Mouse (Mus musculus): ENCODE measurements around the gene Tmem178.
A peak's percentile ranks its signal among the peaks of the same experiment; 100 is the strongest.

Gene Tmem178

GRCm38 (mm10) chr17:80946091-80946885 lies 1.9 kb downstream of the Tmem178 start:
- DNase-seq, result no peak

- peak; percentile 22 for DNase-seq
These were observed 2.9 kb downstream of the Tmem178 start for GRCm38 (mm10) chr17:80947075-80947960.

GRCm38 (mm10) chr17:80949382-80949781 lies 5.0 kb downstream of the Tmem178 start:
- no peak for DNase-seq

DNA sequence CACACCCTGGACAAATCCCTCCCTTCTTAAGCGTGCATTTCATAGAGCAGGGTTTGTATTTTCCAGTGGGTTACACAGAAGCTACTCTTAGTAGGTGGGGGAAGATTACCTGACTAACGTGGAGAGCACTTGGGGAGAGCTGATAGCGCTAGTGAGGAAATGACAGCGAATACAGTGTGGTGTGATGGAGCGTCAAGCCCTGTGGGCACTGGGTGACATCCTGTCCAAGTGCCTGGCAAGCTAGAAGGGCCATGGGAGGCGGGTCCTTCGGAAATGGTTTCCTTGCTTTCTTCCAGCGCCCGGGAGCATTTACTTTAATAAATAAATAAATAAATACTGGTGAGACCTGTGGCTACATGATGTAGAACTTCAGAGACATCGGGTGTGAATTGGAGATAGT lies 5.5 kb downstream of the Tmem178 start:
- DNase-seq, result no peak

DNA sequence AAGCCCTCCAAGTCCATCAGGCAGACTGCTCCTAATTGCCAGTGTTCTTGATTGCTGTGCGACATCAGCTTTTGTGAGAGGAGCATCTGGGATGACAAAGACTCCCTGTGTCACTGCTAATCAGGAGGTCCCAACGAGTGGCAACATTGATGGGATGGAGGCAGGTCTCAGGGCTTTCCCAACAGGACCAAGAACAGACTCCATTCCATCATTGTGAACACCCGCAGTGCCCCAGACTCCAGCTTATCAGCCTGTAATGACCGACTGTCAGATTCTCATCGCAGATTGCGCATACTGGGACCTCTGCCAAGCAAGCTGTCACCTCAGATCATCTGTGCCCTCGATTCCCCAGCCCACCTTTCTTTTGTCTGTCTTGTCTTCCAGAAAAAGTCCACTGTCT lies 7.9 kb downstream of the Tmem178 start:
- DNase-seq, result no peak

- DNase-seq, result no peak
These were observed 11.0 kb downstream of the Tmem178 start for GRCm38 (mm10) chr17:80955415-80955814.

DNA sequence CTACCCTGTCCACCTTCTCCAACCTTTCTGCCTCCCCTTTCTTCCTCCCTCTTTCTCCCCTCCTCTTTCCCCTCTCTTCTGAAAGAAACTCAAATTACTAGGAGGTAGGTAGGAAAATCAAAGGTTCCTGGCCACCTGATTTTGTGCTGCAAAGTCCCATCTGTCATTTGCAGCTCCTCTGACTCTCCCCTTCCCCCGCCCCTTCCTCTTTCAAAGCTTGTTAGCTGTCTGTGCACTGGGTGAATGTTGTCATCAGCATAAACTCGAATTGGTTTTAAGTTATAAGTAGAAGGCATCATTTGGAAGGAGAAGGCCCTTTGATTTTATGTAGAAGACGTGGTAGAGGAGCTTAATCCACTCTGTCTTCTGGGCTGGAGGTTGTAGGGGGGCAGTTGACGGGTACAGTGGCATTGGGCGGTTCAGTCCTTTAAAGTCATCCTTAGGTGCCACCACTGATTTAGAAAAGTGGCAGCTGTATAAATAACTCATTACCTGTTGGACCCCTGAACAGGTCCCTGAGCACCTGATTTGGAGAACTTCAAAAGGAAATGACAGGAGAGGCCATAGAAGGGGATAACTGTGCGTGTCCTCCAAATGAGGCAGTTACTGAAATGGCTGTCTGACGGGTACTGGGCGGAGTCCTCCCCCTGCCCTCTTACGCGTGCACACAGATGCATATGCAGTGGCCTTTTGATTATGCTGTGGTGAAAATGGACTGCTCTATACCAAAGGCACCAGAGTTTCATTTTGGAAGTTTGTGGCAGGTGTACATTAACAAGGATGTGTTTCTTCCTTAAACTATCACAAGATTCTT lies 11.8 kb downstream of the Tmem178 start:
- no peak for DNase-seq

GRCm38 (mm10) chr17:80958332-80958731 lies 13.9 kb downstream of the Tmem178 start:
- DNase-seq, result no peak

DNA sequence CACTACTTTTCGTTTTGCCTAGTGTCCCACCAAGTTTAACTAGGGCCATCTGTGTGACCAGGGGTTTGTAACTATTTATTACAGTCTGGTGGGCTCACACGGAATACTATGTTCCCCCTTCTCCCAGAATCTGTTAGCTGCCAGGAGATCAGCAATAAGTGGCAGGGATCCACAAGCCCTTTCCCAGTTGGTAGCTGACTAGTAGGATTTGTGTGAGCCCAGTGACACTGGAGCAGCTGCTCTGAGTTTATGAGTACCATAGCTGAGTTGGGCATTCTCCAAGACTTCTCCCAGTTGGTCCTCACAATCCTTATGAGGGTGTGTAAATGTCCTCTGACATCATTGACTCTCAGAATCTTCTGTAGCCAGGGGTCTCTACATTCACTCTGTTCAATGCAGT lies 15.4 kb downstream of the Tmem178 start:
- no peak for DNase-seq

GRCm38 (mm10) chr17:80967475-80967874 lies 23.0 kb downstream of the Tmem178 start:
- no peak for DNase-seq

- DNase-seq, result no peak
These were observed 25.5 kb downstream of the Tmem178 start for GRCm38 (mm10) chr17:80969643-80970619.

- DNase-seq, result no peak
These were observed 26.3 kb downstream of the Tmem178 start for GRCm38 (mm10) chr17:80970716-80971115.

DNA sequence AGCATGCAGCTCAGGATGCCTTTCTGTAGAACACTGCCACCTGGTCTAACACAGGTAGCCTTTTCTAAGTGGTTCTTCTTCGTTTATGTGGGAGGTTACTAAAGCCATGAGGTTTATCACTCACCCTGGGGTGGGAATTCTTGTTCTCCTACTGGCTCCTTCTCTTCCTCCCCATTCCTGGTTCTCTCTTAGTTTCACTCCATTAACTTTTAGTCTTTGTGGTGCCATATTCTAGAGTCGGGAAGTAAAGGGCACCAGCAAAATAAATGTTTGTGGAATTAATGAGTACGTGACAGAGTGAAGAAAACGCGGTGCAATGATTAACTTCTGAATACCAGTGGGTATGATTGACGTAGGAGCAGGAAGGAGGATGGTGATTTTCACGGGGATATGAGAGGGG lies 28.5 kb downstream of the Tmem178 start:
- no peak for DNase-seq

DNA sequence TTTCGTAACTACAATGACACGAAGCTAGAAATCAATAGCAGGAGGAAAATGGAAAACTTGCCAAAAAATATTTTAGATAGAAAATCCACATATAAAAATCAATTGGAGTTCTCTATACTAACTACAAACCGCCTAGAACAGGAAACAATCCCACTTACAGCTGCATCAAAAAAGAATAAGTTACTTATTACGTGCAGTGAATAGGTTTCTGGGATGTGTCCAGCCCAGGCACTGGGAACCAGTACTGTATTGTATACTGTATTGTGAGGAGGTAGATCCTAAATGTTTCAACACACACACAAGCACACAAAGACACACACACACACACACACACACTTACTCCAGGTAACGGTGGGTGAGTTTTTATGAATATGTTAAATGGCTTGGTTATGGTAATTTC lies 32.8 kb downstream of the Tmem178 start:
- DNase-seq, result no peak

DNA sequence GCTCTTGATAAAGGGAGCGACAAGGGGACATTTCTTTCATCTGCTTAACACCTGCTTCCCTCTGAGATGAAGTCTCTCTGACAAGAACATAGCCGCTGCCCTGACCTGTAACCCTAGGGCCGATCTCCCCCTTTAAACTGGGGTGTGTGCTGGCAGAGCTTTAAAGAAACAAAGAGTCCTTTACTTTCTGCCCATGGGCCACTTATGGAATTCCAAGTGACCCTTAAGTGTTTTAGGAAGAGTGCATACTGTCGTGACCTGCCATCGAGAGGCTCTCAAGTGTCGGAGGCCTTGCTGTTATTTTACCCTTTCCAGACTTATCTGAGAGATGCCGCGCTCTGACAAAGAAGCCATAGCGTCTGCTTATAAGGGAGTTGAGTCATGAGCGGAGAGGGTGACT lies 35.7 kb downstream of the Tmem178 start:
- no peak for DNase-seq

DNA sequence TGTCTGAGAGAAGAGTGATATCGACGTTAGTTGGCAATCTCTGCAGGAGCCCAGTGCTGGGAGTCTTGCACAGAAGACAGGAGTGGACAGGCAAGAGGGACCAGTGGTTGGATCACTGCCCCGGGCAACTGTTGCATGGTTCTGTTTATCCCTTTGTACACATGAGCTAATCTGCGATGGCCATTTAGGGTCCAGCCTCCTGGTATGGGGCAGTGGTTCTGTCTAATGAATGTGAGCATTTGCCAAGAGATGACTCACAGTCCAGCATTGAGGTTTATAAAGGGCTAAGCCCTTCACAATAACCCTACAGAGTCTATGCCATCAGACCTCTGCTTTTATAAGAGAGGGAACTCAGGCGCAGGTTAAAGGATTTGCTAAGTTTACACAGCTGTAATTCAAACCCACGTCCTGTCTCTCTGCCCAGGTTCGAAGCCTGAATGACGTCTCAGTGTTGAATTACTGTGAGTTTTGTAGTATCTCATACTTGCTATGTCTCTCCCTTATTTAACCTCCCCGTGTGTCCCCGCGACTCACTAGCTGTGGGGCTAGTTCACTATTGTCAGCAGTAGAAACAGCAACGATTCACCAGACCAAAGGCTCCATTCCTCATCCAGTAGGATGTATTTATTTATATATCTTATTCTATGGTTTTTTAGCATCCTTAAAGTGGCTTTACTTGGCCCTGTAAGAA lies 37.4 kb downstream of the Tmem178 start:
- DNase-seq, result no peak

DNA sequence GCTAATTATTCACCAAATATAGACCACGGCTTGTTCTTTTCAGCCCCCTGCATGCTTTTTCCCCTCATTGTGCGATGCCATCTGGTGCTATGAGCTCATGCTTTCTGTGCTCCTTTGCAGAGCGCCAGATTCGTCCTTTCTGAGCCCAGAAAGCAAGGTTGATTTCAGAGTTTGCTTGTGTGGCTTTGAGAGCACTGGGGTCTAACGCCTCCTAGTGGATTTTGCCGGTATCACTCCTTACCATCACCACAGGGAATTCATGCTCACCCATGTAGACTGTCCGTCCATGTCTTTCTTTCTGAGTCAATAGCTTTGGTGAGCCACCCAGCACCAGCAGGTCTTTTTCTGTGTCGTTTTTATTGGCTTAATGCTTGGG lies 38.0 kb downstream of the Tmem178 start:
- peak; percentile 57 for DNase-seq

DNA sequence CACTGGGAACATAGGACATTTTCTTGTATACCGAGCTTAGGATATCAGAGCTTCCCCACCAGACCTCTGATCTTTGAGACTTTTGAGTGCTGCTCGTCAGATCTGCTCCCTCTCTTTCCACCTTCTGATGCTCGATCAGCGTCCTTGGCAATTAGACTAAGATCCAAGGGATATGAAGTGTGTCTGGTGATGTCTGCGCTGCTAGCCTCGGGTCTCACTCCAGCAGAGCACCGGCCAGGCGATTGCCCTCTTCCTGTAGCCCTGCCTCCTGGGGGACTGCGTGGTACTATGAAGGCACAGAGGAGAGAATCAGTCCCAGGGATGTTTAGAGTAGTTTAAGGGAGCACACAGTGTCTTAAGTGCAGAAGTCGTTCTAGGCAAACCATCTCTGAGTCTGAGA lies 38.5 kb downstream of the Tmem178 start:
- DNase-seq, result no peak

DNA sequence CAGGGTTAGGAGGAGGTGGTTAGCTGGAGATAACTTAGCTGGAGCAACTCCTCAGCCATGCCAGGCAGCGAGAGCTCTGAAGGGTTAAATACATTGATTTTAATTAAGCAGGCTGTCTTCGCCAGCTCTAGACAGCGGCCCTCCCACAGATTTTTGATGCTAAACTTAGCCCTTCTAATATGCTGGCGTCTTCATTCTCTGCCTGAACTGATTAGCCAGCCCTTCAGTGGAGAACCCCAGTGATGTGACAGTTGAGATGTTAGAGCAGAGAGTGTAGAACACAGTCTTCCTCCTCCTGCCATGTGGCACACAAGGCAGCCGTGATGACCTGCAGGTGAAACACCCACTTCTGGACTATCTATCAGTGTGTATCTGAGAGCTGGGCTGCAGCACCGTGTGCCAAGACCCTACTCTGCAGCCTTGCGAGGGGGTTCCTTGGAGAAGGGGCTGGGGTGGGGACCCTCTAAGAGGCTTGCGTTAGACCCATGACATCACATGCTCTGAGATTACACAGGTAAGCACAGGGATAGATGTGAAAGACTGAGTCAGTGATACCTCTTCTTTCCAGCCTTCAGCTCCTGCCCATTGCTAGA lies 47.2 kb downstream of the Tmem178 start:
- DNase-seq, result no peak

- DNase-seq, result no peak
These were observed 52.8 kb downstream of the Tmem178 start for GRCm38 (mm10) chr17:80997226-80997625.

GRCm38 (mm10) chr17:80998958-80999357 lies 54.5 kb downstream of the Tmem178 start:
- DNase-seq, result no peak

Measured in kidney, adult 11 months (tissue).